Mouse (Mus musculus): Measurements from ENCODE around the gene Nck2. TPM values are rescaled to one million over a fixed set of nuclear protein-coding genes. Genes with fewer than 3 reads are reported as not detected.

The Nck2 gene
- polyA plus RNA-seq, 1 experiment from 2014 or later, result 17.1 TPM

GRCm38 (mm10) chr1:43453683-43454082 is 9.3 kb downstream of the Nck2 start:
- ATAC-seq, result no peak

DNA sequence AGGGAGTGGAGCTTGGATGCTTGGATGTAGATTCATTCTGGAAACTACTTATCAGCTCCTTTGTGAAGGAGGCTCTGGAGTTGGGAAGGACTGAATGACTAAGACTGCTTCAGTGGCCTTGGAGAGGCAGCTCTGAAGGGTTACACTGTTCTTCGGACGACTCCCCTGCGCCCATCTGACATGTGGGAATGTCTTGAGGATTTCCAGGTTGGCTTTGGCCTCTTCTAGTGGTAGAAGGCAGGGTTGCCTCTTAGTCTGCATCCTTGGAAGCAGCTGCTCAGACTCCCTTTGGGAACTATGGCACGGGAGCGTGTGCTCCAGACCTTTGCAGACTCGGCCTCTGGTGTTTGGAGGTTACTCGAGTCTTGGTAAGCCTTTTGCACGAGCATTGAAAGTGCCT is 10.4 kb downstream of the Nck2 start:
- H3K27me3 ChIP-seq (replicated peaks; ENCODE audit: control insufficient read depth, insufficient read depth, low read length), result no peaks in the 10 kb centered on the region
- H3K27ac ChIP-seq (ENCODE audit: low read depth, low read length), result no peak overlapping the region
- H3K9me3 ChIP-seq (ENCODE audit: control insufficient read depth), result no peaks in the 10 kb centered on the region
- H3K4me1 ChIP-seq (replicated peaks; ENCODE audit: control insufficient read depth, insufficient read depth, low read length), result no peaks in the 10 kb centered on the region
- ATAC-seq, result peak; percentile 27; the same call in 1 of the 2 replicates
- H3K36me3 ChIP-seq (ENCODE audit: control insufficient read depth, insufficient read depth), result peaks cover 6% of the 10 kb centered on the region; the same call in 1 of the 2 replicates
- H3K4me2 ChIP-seq (replicated peaks; ENCODE audit: low read depth), result no peak overlapping the region
- no peak overlapping the region for H3K9ac ChIP-seq (ENCODE audit: low read depth, low read length)
- no peak for TF ChIP-seq CTCF (IDR thresholded peaks at IDR 0.05; ENCODE audit: low read depth)
- no peak overlapping the region for H3K4me3 ChIP-seq (ENCODE audit: low read depth, low read length)
- WGBS, result 53% methylated on average over 8 of the region's 8 CpGs

More at GRCm38 (mm10) chr1:43453683-43454082, 9.3 kb downstream of the Nck2 start:
- H3K9me3 ChIP-seq (ENCODE audit: control insufficient read depth), result no peaks in the 10 kb centered on the region
- H3K27me3 ChIP-seq (replicated peaks; ENCODE audit: control insufficient read depth, insufficient read depth, low read length), result no peaks in the 10 kb centered on the region
- H3K4me2 ChIP-seq (replicated peaks; ENCODE audit: low read depth), result no peak overlapping the region
- no peak overlapping the region for H3K9ac ChIP-seq (ENCODE audit: low read depth, low read length)
- WGBS, result 91% methylated on average over 3 of the region's 3 CpGs
- peaks cover 6% of the 10 kb centered on the region; the same call in 1 of the 2 replicates for H3K36me3 ChIP-seq (ENCODE audit: control insufficient read depth, insufficient read depth)
- TF ChIP-seq CTCF (IDR thresholded peaks at IDR 0.05; ENCODE audit: low read depth), result no peak
- 0 out of 2 replicates have a peak, but pooled peaks cover 2% of the 10 kb centered on the region for H3K4me1 ChIP-seq (replicated peaks; ENCODE audit: control insufficient read depth, insufficient read depth, low read length)
- H3K4me3 ChIP-seq (ENCODE audit: low read depth, low read length), result no peak overlapping the region
- H3K27ac ChIP-seq (ENCODE audit: low read depth, low read length), result no peak overlapping the region

DNA sequence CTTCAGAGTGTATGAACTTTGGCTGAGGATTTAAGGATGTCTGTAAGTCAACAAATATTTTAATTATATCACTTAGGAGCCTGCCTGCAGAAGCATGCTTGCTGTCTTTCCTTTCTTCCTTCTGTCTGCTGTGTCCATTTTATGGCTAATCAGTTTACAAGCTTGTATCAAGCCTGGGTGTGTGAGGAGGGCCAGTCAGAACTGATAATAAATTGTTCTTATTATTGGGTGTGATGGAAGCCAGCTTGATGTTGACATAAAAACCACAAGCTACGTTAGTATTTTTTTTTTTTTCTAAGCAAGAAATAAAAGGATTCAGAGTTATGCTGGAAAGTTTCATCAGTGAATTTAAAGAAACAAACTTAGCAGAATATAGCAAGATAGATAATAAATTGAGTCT is 10.8 kb downstream of the Nck2 start:
- no peak overlapping the region for H3K4me2 ChIP-seq (replicated peaks; ENCODE audit: low read depth)
- H3K4me3 ChIP-seq (ENCODE audit: low read depth, low read length), result no peak overlapping the region
- H3K27me3 ChIP-seq (replicated peaks; ENCODE audit: control insufficient read depth, insufficient read depth, low read length), result no peaks in the 10 kb centered on the region
- no peak overlapping the region for H3K9ac ChIP-seq (ENCODE audit: low read depth, low read length)
- 22% methylated on average over 1 of the region's 1 CpGs for WGBS
- ATAC-seq, result no peak
- TF ChIP-seq CTCF (IDR thresholded peaks at IDR 0.05; ENCODE audit: low read depth), result no peak
- H3K4me1 ChIP-seq (replicated peaks; ENCODE audit: control insufficient read depth, insufficient read depth, low read length), result no peaks in the 10 kb centered on the region
- no peaks in the 10 kb centered on the region for H3K9me3 ChIP-seq (ENCODE audit: control insufficient read depth)
- peaks cover 6% of the 10 kb centered on the region; the same call in 1 of the 2 replicates for H3K36me3 ChIP-seq (ENCODE audit: control insufficient read depth, insufficient read depth)
- no peak overlapping the region for H3K27ac ChIP-seq (ENCODE audit: low read depth, low read length)

- Histone ChIP-seq H3K9ac (ENCODE audit: low read depth, low read length) (no peak overlapping the region), H3K4me2 (replicated peaks; ENCODE audit: low read depth) (no peak overlapping the region), H3K27ac (ENCODE audit: low read depth, low read length) (no peak overlapping the region), H3K27me3 (replicated peaks; ENCODE audit: control insufficient read depth, insufficient read depth, low read length) (no peaks in the 10 kb centered on the region), H3K36me3 (ENCODE audit: control insufficient read depth, insufficient read depth) (peaks cover 6% of the 10 kb centered on the region; the same call in 1 of the 2 replicates), H3K9me3 (ENCODE audit: control insufficient read depth) (no peaks in the 10 kb centered on the region), H3K4me3 (ENCODE audit: low read depth, low read length) (no peak overlapping the region), H3K4me1 (replicated peaks; ENCODE audit: control insufficient read depth, insufficient read depth, low read length) (no peaks in the 10 kb centered on the region)
- WGBS, result 78% methylated on average over 7 of the region's 7 CpGs
- ATAC-seq, result no peak
- TF ChIP-seq CTCF (IDR thresholded peaks at IDR 0.05; ENCODE audit: low read depth), result no peak
Measured at GRCm38 (mm10) chr1:43457012-43457766, 12.8 kb downstream of the Nck2 start.

DNA sequence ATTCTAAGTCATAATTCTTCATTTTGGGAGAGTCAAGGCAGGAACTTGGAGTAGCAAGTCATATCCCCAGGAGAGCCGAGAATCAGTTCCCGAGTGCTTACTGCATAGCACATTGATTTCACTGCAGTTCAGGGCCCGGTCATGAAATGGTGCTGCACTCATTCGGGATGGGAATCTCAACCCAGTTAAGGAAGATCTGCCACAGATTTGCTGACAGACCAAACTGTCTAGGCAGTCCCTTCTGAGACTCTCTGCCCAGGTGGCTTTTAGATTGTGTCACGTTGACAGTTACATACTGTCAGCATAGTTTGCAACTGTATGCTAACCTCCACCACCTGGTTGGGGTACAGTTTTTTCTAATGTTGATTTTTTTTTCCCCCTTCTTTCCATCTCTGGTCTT is 16.1 kb downstream of the Nck2 start:
- Histone ChIP-seq H3K9ac (ENCODE audit: low read depth, low read length) (no peak overlapping the region), H3K27me3 (replicated peaks; ENCODE audit: control insufficient read depth, insufficient read depth, low read length) (no peaks in the 10 kb centered on the region), H3K36me3 (ENCODE audit: control insufficient read depth, insufficient read depth) (no peaks in the 10 kb centered on the region), H3K4me3 (ENCODE audit: low read depth, low read length) (no peak overlapping the region), H3K4me2 (replicated peaks; ENCODE audit: low read depth) (no peak overlapping the region), H3K4me1 (replicated peaks; ENCODE audit: control insufficient read depth, insufficient read depth, low read length) (no peaks in the 10 kb centered on the region; the same call in 1 of the 2 replicates), H3K9me3 (ENCODE audit: control insufficient read depth) (no peaks in the 10 kb centered on the region), H3K27ac (ENCODE audit: low read depth, low read length) (no peak overlapping the region)
- no peak for ATAC-seq
- TF ChIP-seq CTCF (IDR thresholded peaks at IDR 0.05; ENCODE audit: low read depth), result no peak
- 91% methylated on average over 5 of the region's 5 CpGs for WGBS

- Histone ChIP-seq H3K4me3 (ENCODE audit: low read depth, low read length) (no peak overlapping the region), H3K27ac (ENCODE audit: low read depth, low read length) (no peak overlapping the region), H3K9me3 (ENCODE audit: control insufficient read depth) (no peaks in the 10 kb centered on the region), H3K4me1 (replicated peaks; ENCODE audit: control insufficient read depth, insufficient read depth, low read length) (peaks cover 9% of the 10 kb centered on the region; the same call in 1 of the 2 replicates), H3K27me3 (replicated peaks; ENCODE audit: control insufficient read depth, insufficient read depth, low read length) (no peaks in the 10 kb centered on the region), H3K4me2 (replicated peaks; ENCODE audit: low read depth) (no peak overlapping the region), H3K36me3 (ENCODE audit: control insufficient read depth, insufficient read depth) (no peaks in the 10 kb centered on the region), H3K9ac (ENCODE audit: low read depth, low read length) (no peak overlapping the region)
- no peak for ATAC-seq
- 45% methylated on average over 4 of the region's 4 CpGs for WGBS
- TF ChIP-seq CTCF (IDR thresholded peaks at IDR 0.05; ENCODE audit: low read depth), result no peak
Measured at GRCm38 (mm10) chr1:43462666-43463065, 18.3 kb downstream of the Nck2 start.

All from intestine, postnatal 0 days (tissue).